Mouse (Mus musculus) bone marrow, adult 2 months (tissue): Measurements from ENCODE around the gene Itih3. TPM values are rescaled to one million over a fixed set of nuclear protein-coding genes. Genes with fewer than 3 reads are reported as not detected.
A peak's percentile ranks its signal among the peaks of the same experiment; 100 is the strongest.

ENCODE experiments used
- H3K27ac ChIP-seq: fragments of 200-500 bp; 2 replicates; pipeline ENCODE4 v1.5.1; 2012; ENCODE audit warnings: low read depth, mild to moderate bottlenecking, control low read depth, inconsistent platforms, low read length; ENCODE audit not compliant: control insufficient read depth, poor library complexity, insufficient read depth
- H3K4me1 ChIP-seq: fragments of 200-500 bp; 2 replicates; pipeline ENCODE4 v1.6.1; 2011; ENCODE audit warnings: low read length; ENCODE audit not compliant: control insufficient read depth, insufficient read depth
- H3K4me3 ChIP-seq: fragments of 200-500 bp; replicated peaks from 2 replicates; pipeline ENCODE3; 2011; ENCODE audit warnings: mild to moderate bottlenecking, low read depth, low read length, control low read depth; ENCODE audit not compliant: control insufficient read depth
- CTCF ChIP-seq: fragments of 200-500 bp; IDR thresholded peaks from 2 replicates; pipeline ENCODE4 v1.5.1; 2011; ENCODE audit warnings: low read length, control low read depth; ENCODE audit not compliant: control insufficient read depth, insufficient read depth
- POLR2A ChIP-seq: fragments of 200-500 bp; IDR thresholded peaks from 2 replicates; pipeline ENCODE4 v1.6.1; 2011; ENCODE audit warnings: low read depth, mild to moderate bottlenecking, control low read depth, low read length, borderline replicate concordance; ENCODE audit not compliant: control insufficient read depth
- WGBS: fragments of 180-500 bp; shearing (Covaris S2); methylation state at CpG from one replicate; pipeline ENCODE4 v1.1.7; 2018; 5-methylcytosine and 5-hydroxymethylcytosine counted together
- polyA plus RNA-seq: library from polyadenylated mRNA; stranded (reverse); fragments of >200 nt; gene quantifications from 2 replicates; pipeline ENCODE4 v1.2.4, GENCODE M21; 2011; ENCODE audit warnings: low replicate concordance; ENCODE audit not compliant: missing spikeins, insufficient read depth, insufficient read length

Gene Itih3
- polyA plus RNA-seq, 1 experiment = 3.0 TPM

DNA sequence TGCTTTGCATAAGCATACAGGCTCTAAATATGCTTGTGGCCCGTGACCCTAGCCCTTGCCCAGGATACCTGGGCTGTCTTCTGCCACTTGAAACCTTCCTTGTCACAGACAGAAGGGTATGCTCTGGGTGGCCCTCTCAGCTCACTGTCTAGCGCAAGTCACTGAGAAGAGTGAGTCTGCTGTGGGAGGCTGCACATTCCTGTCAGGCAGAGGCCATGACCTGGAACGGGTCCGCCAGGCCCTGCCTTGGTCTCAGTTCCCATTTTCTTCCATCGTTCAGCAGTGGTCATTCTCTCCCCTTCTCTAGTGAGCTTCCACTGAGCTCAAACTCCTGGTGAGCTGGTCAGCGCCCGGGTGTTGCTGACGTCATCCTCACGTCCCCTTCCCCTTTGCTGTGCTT is 47.6 kb downstream of the Itih3 start:
- WGBS = 51% methylated on average over 9 of the region's 9 CpGs
- TF ChIP-seq POLR2A = no peak
- TF ChIP-seq CTCF = no peak
- peak overlapping the region; percentile 77 for H3K27ac ChIP-seq

DNA sequence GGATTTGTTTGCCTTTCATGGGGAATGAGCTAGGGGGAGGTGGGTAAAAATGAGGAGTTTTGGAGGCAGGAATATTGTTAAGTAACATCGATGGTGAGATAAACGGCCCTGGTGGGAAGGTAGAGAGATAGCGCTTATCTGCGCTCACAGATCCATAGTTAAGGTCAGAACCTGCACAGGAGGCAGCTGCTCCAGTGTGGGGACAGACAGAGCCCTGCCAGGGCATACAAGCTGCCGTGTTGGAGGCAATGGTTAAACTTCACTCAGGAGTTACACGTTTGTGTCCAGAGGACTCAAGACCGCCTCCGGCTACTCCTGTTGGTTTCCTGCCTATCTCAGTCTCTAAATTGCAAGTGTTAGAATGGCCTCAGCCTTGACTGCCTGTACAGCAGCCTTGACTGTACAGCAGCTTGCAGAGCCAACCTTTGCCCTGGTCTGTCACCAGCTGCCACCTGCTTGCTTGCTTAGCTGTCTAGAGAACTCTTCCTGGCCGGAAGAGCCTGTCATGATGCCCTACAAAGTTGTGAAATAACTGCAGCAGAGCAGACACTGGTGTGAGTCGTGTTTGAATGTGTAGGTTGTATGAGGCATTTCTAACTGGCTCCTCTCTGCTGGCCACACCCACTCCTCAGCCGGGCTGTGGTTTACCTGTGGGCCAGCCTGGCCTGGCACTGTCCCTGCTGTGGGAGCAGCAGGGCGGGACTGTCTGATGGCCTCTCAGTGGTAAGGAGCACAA is 48.3 kb downstream of the Itih3 start:
- TF ChIP-seq POLR2A = no peak
- no peak for TF ChIP-seq CTCF
- no peak overlapping the region for H3K4me3 ChIP-seq
- 49% methylated on average over 12 of the region's 12 CpGs for WGBS
- peaks cover 7% of the 10 kb centered on the region for H3K4me1 ChIP-seq
- H3K27ac ChIP-seq = peak overlapping the region; percentile 77

More for the DNA sequence above, 47.6 kb downstream of the Itih3 start:
- H3K4me1 ChIP-seq = peaks cover 4% of the 10 kb centered on the region
- H3K4me3 ChIP-seq = no peak overlapping the region

DNA sequence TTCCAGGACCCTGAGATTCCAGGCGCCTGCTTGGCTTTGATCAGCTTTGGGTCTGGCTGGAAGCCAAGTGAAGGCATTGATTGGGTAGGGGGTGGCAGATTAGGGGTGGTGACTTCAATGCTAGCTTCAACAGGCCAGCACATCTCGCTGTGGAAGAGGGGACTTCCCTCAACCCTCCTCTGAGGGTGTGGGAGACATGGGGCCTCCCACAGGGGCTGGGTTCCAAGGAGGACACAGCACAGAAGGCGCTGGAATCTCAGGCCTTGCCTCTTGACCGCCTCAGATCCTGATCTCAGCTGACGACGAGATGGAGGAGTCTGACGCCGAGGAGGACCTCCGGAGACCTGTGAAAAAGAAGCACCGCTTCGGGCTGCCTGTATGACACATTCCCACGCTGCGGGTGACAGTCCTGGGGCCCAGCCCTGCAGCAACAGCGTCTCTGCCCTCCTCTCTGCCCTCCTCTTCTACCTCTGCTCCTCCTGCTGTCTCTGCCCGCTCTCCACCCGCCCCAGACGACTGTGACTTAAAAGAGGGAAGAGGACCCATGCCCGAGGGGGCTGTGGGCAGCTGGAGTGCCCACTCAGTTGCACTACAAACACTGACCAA is 49.4 kb downstream of the Itih3 start:
- 71% methylated on average over 18 of the region's 18 CpGs for WGBS
- Histone ChIP-seq H3K27ac (peak overlapping the region; percentile 43), H3K4me3 (no peak overlapping the region), H3K4me1 (peaks cover 7% of the 10 kb centered on the region)
- TF ChIP-seq CTCF = no peak
- TF ChIP-seq POLR2A = no peak

DNA sequence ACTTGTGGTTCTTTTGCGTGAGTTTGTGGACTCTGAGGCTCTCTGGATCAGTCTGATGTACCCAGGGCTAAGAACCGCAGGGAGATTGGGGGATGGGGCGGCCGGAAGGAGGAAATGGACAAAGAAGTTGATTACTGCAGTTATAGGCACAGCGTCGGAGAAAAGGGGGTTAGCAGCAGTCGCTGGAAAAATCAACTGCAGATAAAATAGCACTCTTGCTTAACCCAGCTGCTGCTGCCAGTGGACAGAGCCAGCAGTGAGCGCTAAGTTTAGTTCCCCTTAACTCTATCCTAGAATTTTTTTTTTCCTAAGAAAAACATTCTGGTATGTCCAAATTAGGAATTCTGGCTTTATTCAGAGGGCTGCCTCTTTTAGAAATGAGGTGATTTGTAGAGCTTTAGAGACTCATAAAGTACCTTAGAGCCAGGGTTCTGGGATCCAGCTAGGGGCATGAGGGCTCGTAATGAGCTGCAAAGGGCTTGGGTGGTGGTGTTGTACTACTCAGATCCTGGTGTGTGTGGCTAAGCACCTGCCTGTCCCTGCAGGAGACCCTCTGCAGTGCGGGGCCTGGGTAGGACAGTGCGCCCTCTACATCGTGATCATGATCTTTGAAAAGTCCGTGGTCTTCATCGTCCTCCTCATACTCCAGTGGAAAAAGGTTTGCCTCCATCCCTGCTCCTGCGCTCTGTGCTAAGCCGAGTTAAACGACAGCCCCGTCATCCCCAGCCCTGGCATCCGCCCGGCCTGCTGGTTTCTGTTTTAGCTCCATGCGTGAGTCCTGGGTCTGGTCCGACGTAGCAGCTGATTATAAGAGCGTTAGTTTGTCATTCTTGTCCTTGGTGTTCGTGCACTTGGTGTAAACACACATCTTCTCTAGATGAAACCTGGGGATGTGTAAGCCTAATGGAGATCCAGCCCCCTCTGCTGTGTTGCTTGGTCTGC is 53.1 kb downstream of the Itih3 start:
- Histone ChIP-seq H3K4me3 (no peak overlapping the region), H3K27ac (peak overlapping the region; percentile 82), H3K4me1 (peaks cover 5% of the 10 kb centered on the region)
- WGBS = 69% methylated on average over 25 of the region's 25 CpGs
- 0 out of 2 replicates have a peak, but pooled peaks have one; percentile 3 for TF ChIP-seq CTCF
- TF ChIP-seq POLR2A = no peak

DNA sequence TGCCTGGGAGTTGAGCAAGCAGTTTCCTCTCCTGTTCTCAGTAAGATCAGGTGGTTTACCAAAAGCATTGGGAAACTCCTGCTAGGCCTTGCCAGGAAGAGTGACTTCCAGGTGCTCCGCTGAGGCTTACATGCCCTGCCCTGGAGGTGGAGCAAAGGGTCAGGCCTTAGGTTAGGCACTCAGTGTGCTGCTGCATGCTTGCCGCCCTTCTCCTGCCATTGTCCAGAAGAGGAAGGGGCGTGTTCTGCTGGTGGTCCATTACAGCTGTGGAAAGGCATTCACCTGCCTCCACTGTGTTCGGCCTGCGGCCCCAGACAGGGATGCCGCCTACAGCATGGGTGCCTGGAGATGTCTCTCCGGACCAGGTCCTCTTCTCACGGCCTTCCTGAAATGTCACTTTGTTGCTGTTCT is 54.2 kb downstream of the Itih3 start:
- 61% methylated on average over 8 of the region's 8 CpGs for WGBS
- Histone ChIP-seq H3K4me1 (peaks cover 3% of the 10 kb centered on the region), H3K27ac (peak overlapping the region; percentile 82), H3K4me3 (no peak overlapping the region)
- no peak for TF ChIP-seq POLR2A
- TF ChIP-seq CTCF = no peak

DNA sequence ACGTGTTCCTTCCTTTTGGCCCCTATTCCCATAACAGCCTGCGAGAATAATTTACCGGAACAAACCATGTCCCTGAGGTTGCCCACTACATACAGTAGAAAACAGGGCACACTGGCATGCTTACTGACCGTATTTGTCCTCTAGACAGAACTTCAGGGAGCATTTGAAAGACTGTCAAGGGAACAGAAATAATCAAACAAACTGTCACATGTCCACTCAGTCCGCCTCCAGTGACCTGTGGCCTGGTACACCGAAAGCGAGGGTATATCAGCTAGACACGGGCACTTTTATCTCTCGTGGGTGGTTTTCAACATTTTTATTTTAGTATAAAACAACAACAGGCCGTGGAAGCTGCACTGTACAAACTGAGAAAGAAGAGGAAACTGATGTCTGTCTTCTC is 54.7 kb downstream of the Itih3 start:
- TF ChIP-seq POLR2A = no peak
- TF ChIP-seq CTCF = no peak
- H3K4me1 ChIP-seq = peaks cover 3% of the 10 kb centered on the region
- no peak overlapping the region for H3K27ac ChIP-seq

DNA sequence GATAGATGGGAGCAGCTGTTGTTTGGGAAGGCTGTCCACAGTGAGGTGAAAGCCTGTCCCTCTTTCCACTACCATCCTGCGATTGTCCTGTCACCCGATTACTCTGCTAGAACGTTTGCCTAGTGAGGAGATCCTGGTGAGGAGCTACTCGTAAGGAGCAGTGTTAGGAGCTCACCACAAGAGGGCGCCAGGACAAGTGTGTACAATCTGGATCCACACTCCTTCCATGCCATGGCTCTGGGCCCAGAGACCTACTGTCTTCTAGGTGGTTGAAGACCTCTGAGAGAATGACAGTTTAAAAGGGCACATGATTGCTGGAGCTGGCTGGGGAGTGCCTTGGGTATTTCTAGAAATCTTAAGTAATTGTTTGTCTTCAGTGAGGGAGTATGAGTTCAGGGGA is 56.5 kb downstream of the Itih3 start:
- peaks cover 3% of the 10 kb centered on the region for H3K4me1 ChIP-seq
- WGBS = 28% methylated on average over 5 of the region's 5 CpGs
- no peak for TF ChIP-seq POLR2A
- TF ChIP-seq CTCF = peak; percentile 90
- no peak overlapping the region for H3K4me3 ChIP-seq
- no peak overlapping the region for H3K27ac ChIP-seq

More for the DNA sequence above, 54.7 kb downstream of the Itih3 start:
- 70% methylated on average over 10 of the region's 10 CpGs for WGBS
- no peak overlapping the region for H3K4me3 ChIP-seq

DNA sequence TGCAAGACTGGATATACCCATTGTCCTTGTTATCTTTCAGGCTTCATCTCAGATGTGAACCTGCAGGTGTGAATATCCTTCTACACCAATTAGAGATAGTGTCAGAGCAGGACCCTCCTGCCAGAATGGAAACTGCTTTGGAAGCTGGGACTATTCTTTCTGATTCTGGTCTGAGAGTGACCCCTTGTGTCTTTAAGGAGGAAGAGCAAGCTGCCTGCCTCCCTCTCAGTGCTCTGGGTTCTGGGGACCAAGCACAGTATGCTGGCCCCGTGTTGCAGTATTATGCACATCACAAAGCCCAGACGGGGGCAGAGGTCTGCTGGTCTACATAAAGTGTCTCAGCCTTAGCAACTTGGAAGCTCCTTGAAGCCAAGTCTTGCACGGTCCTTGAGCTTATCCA is 58.2 kb downstream of the Itih3 start:
- WGBS = 76% methylated on average over 3 of the region's 3 CpGs
- TF ChIP-seq POLR2A = no peak
- TF ChIP-seq CTCF = peak; percentile 27; the same call in 1 of the 2 replicates

More for the DNA sequence above, 58.2 kb downstream of the Itih3 start:
- Histone ChIP-seq H3K4me3 (no peak overlapping the region), H3K4me1 (no peaks in the 10 kb centered on the region; the same call in 1 of the 2 replicates), H3K27ac (no peak overlapping the region)
